Mouse (Mus musculus): ENCODE measurements around the gene Cd36.

Cd36 gene

GRCm38 (mm10) chr5:17776571-17776970 is 112.0 kb downstream of the Cd36 start:
- DNase-seq (ENCODE audit: low spot score) = peak; percentile 9

GRCm38 (mm10) chr5:17770328-17770727 is 118.3 kb downstream of the Cd36 start:
- DNase-seq (ENCODE audit: low spot score) = no peak

- no peak for DNase-seq (ENCODE audit: low spot score)
These were observed 122.5 kb downstream of the Cd36 start for GRCm38 (mm10) chr5:17766006-17766677.

DNA sequence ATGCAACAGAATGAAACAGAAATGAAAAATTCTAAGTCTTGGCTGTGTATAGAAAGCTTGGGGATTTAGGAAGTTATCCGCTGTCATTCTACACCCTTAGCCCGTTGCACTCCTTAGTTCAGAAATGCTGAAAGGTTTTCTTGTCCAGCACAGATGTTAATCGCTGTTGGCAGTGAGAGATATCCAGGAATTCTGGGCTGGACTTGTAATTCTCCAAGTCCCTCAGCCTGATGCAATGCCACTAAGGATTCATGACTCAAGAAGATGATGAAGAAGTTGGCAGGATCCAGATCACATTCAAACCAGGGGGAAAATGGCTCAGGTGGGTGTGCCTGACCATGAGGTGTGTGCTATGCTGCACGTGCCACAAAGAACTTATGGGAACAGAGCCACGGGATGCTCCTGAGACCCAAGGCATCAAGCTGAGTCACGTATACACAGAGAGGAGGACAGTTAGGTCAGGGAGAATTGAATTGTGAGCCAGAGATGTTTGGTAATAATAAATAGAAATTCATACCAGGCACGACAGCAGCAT is 135.1 kb downstream of the Cd36 start:
- DNase-seq (ENCODE audit: low spot score) = no peak

DNA sequence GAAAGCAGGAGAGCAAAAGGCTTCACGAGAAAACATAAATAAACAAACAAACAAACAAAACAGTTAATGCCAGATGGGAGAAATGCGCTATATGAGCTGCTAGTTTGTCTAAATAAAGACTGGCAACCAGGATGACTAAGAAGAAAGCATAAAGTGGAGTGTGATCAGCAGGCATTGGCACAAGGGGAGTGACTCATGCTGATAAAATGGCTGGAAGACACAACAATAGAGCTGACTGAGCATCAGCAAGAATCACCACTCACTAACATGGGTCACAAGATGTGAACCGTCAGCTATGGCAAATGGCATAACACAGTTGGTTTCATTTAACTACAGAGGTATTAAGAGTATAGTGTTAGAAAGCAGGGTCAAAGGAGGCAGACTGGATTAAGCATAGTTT is 140.3 kb downstream of the Cd36 start:
- DNase-seq (ENCODE audit: low spot score) = no peak

DNA sequence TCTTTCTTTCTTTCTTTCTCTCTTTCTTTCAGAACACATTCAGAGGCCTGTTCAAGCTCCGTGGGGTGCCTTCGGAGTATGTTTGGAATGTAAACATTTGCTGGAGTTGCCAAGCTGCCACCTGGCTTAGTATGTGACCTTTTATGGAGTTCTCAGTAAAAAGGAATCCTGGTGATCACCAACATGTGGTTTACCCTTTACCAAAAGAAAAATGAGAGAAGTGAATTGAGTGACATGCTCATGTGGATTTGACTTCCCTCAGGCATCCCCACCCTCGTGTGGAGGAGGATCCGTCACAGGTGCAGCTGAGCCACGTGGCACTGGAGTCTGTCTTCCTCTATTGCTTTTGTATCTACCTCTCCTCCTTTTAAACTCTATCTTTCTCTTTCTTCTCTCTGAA is 141.5 kb downstream of the Cd36 start:
- DNase-seq (ENCODE audit: low spot score) = no peak

GRCm38 (mm10) chr5:17746520-17746919 is 142.1 kb downstream of the Cd36 start:
- no peak for DNase-seq (ENCODE audit: low spot score)

- DNase-seq (ENCODE audit: low spot score) = no peak
These were observed 148.8 kb downstream of the Cd36 start for GRCm38 (mm10) chr5:17739805-17740204.
